Comparison of ENCODE assay signal across 19 mouse cellular contexts in the genomic region with DNA sequence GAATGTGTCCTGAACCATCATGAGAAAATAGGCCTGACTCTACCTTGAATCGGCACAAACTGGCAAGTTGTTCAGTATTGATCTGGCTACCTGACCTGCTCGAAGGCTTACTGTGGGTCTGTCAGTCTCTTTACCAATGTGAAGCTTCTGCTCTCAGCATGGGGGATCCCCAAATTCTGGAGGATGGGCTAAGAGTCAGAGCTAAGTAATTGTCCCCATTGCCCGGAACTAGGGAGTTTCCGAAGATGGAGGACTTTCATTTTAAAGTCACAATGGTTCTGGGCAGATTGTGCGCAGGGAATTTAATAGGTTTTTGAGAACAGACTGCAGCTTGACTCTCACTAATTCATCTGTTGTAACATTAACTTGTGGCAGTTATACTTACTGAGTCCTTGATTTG. TPM values are rescaled to one million over a fixed set of nuclear protein-coding genes. Genes with fewer than 3 reads are reported as not detected.
DNase-seq lines count a peak whose midpoint lies in the region; ATAC-seq lines count a peak whose summit lies in the region.
"Had no signal": no experiment of that assay in that cellular context is flagged by ENCODE, and none has a peak within 500 bp of the region (broad histone marks: within the 10 kb centered on the region; RNA-seq: fewer than 3 reads in every experiment).

No protein-coding gene starts in this region.

- no peak overlapping the region for H3K4me2 ChIP-seq in embryonic facial prominence, embryonic 12.5 days (replicated peaks)
- H3K4me2 ChIP-seq in lung, embryonic 15.5 days: no peak overlapping the region
- no peak overlapping the region for H3K4me2 ChIP-seq in intestine, embryonic 15.5 days (replicated peaks)
- H3K4me2 ChIP-seq: embryonic facial prominence, embryonic 13.5 days; forebrain, embryonic 15.5 days; heart, embryonic 11.5 days; limb, embryonic 15.5 days; midbrain, embryonic 13.5 days; neural tube, embryonic 12.5 days had no signal

- ATAC-seq in embryonic facial prominence, embryonic 12.5 days (ENCODE audit: insufficient number of reproducible peaks, insufficient read depth, low FRiP score, low TSS enrichment): no peak
- no peak for ATAC-seq in lung, embryonic 15.5 days (ENCODE audit: borderline replicate concordance, extremely low read depth, low FRiP score, low TSS enrichment)
- ATAC-seq in intestine, embryonic 15.5 days: peak; percentile 9; the same call in 1 of the 2 replicates
- ATAC-seq: forebrain, embryonic 15.5 days; liver, postnatal 0 days; midbrain, embryonic 13.5 days had no signal

- H3K9me3 ChIP-seq in embryonic facial prominence, embryonic 12.5 days: no peaks in the 10 kb centered on the region
- H3K9me3 ChIP-seq in embryonic facial prominence, embryonic 10.5 days: no peaks in the 10 kb centered on the region
- no peaks in the 10 kb centered on the region for H3K9me3 ChIP-seq in lung, embryonic 15.5 days
- no peaks in the 10 kb centered on the region for H3K9me3 ChIP-seq in intestine, embryonic 15.5 days
- no peaks in the 10 kb centered on the region for H3K9me3 ChIP-seq in midbrain, embryonic 10.5 days (replicated peaks)
- H3K9me3 ChIP-seq: embryonic facial prominence, embryonic 13.5 days; forebrain, embryonic 15.5 days; limb, embryonic 15.5 days; midbrain, embryonic 13.5 days; neural tube, embryonic 12.5 days had no signal

- no peak overlapping the region for H3K4me3 ChIP-seq in embryonic facial prominence, embryonic 12.5 days
- no peak overlapping the region for H3K4me3 ChIP-seq in embryonic facial prominence, embryonic 10.5 days
- no peak overlapping the region for H3K4me3 ChIP-seq in lung, embryonic 15.5 days
- H3K4me3 ChIP-seq in intestine, embryonic 15.5 days (replicated peaks): no peak overlapping the region
- no peak overlapping the region for H3K4me3 ChIP-seq in midbrain, embryonic 10.5 days
- H3K4me3 ChIP-seq: embryonic facial prominence, embryonic 13.5 days; forebrain, embryonic 15.5 days; limb, embryonic 15.5 days; midbrain, embryonic 13.5 days; neural tube, embryonic 12.5 days had no signal

- DNase-seq in embryonic facial prominence, embryonic 10.5 days (ENCODE audit: low spot score): no peak
- no peak for DNase-seq in lung, postnatal 4 days
- DNase-seq in midbrain, embryonic 10.5 days (ENCODE audit: low spot score): no peak
- DNase-seq in adrenal gland, postnatal 25 days: no peak
- no peak for DNase-seq in layer of hippocampus, adult 8-10 months (ENCODE audit: low spot score in 2 of 2)
- DNase-seq: cerebellum, adult 9-11 months; heart, postnatal 10 days; kidney, postnatal 14 days; liver, postnatal 0 days; thymus, postnatal 14 days had no signal

- H3K27ac ChIP-seq in embryonic facial prominence, embryonic 12.5 days: 0 out of 2 replicates have a peak overlapping the region, but pooled peaks have one; percentile 58
- no peak overlapping the region for H3K27ac ChIP-seq in embryonic facial prominence, embryonic 10.5 days (replicated peaks)
- H3K27ac ChIP-seq in lung, embryonic 15.5 days: peak overlapping the region; percentile 67; the same call in 1 of the 2 replicates
- H3K27ac ChIP-seq in intestine, embryonic 15.5 days: peak overlapping the region; percentile 70
- no peak overlapping the region for H3K27ac ChIP-seq in midbrain, embryonic 10.5 days (replicated peaks)
- H3K27ac ChIP-seq: forebrain, embryonic 15.5 days; limb, embryonic 15.5 days; midbrain, embryonic 13.5 days; neural tube, embryonic 12.5 days had no signal

- H3K36me3 ChIP-seq in embryonic facial prominence, embryonic 12.5 days: no peaks in the 10 kb centered on the region
- H3K36me3 ChIP-seq in embryonic facial prominence, embryonic 10.5 days (replicated peaks): no peaks in the 10 kb centered on the region
- no peaks in the 10 kb centered on the region for H3K36me3 ChIP-seq in lung, embryonic 15.5 days
- H3K36me3 ChIP-seq in intestine, embryonic 15.5 days: no peaks in the 10 kb centered on the region
- H3K36me3 ChIP-seq in midbrain, embryonic 10.5 days: no peaks in the 10 kb centered on the region
- H3K36me3 ChIP-seq: embryonic facial prominence, embryonic 13.5 days; forebrain, embryonic 15.5 days; limb, embryonic 15.5 days; midbrain, embryonic 13.5 days; neural tube, embryonic 12.5 days had no signal

- H3K4me1 ChIP-seq in embryonic facial prominence, embryonic 12.5 days: peaks cover 29% of the 10 kb centered on the region
- peaks cover 26% of the 10 kb centered on the region for H3K4me1 ChIP-seq in embryonic facial prominence, embryonic 10.5 days
- H3K4me1 ChIP-seq in lung, embryonic 15.5 days: peaks cover 11% of the 10 kb centered on the region
- peaks cover 15% of the 10 kb centered on the region for H3K4me1 ChIP-seq in intestine, embryonic 15.5 days (replicated peaks)
- peaks cover 2% of the 10 kb centered on the region; the same call in 1 of the 2 replicates for H3K4me1 ChIP-seq in midbrain, embryonic 10.5 days
- H3K4me1 ChIP-seq: forebrain, embryonic 15.5 days; midbrain, embryonic 13.5 days; neural tube, embryonic 12.5 days had no signal

- no peaks in the 10 kb centered on the region for H3K27me3 ChIP-seq in embryonic facial prominence, embryonic 12.5 days
- H3K27me3 ChIP-seq in embryonic facial prominence, embryonic 10.5 days (replicated peaks; ENCODE audit: low read depth, poor library complexity, severe bottlenecking): no peaks in the 10 kb centered on the region
- H3K27me3 ChIP-seq in lung, embryonic 15.5 days: no peaks in the 10 kb centered on the region
- no peaks in the 10 kb centered on the region for H3K27me3 ChIP-seq in intestine, embryonic 15.5 days (replicated peaks)
- H3K27me3 ChIP-seq in midbrain, embryonic 10.5 days (ENCODE audit: low read depth, poor library complexity, severe bottlenecking): no peaks in the 10 kb centered on the region
- H3K27me3 ChIP-seq: embryonic facial prominence, embryonic 13.5 days; forebrain, embryonic 15.5 days; limb, embryonic 15.5 days; midbrain, embryonic 13.5 days; neural tube, embryonic 12.5 days had no signal

- 76% methylated on average over 5 of the region's 5 CpGs for WGBS in embryonic facial prominence, embryonic 12.5 days
- WGBS in embryonic facial prominence, embryonic 10.5 days: 90% methylated on average over 5 of the region's 5 CpGs
- 68% methylated on average over 5 of the region's 5 CpGs for WGBS in lung, embryonic 15.5 days
- WGBS in intestine, embryonic 15.5 days: 76% methylated on average over 5 of the region's 5 CpGs
- WGBS in midbrain, embryonic 10.5 days: 89% methylated on average over 5 of the region's 5 CpGs

- H3K9ac ChIP-seq in embryonic facial prominence, embryonic 12.5 days: no peak overlapping the region
- H3K9ac ChIP-seq in lung, embryonic 15.5 days: no peak overlapping the region
- no peak overlapping the region for H3K9ac ChIP-seq in intestine, embryonic 15.5 days
- H3K9ac ChIP-seq: embryonic facial prominence, embryonic 13.5 days; forebrain, embryonic 15.5 days; limb, embryonic 15.5 days; liver, postnatal 0 days; midbrain, embryonic 13.5 days; neural tube, embryonic 12.5 days had no signal

RNA-seq across cellular contexts. Expression of a gene that starts 56.9 kb away (rescaled TPM):
- 8.5 and 8.6 TPM in 2 replicates for polyA plus RNA-seq in embryonic facial prominence, embryonic 12.5 days (2016; fragmentation: Nextera tagmentation; extraction: Ambion mirVana)
- polyA plus RNA-seq in embryonic facial prominence, embryonic 10.5 days (2016; fragmentation: Nextera tagmentation; extraction: Ambion mirVana): 4.9 TPM in 2 replicates
- polyA plus RNA-seq in lung, embryonic 15.5 days (2015; fragmentation: Nextera tagmentation; extraction: Ambion mirVana): 11.3 and 12.2 TPM in 2 replicates
- polyA plus RNA-seq in intestine, embryonic 15.5 days (2015; fragmentation: Nextera tagmentation; extraction: Ambion mirVana): 31.2 and 36.8 TPM in 2 replicates
- 3.3 and 4.8 TPM in 2 replicates for polyA plus RNA-seq in midbrain, embryonic 10.5 days (2016; fragmentation: Nextera tagmentation; extraction: Ambion mirVana)
- total RNA-seq in adrenal gland, postnatal 25 days (2021): 12.9 and 13.0 TPM in 2 replicates
- 1 to 10 TPM; 4.5 to 6.0 (median 5.7) TPM for total RNA-seq in layer of hippocampus, adult 8-10 months (2022)

Comparison
In these comparisons a context has a peak if more than half of its experiments do, and no peak if none do; other contexts are left out.
1. H3K27ac ChIP-seq: peak in embryonic facial prominence, embryonic 12.5 days (single experiment), lung, embryonic 15.5 days (single experiment) and intestine, embryonic 15.5 days (single experiment); none in embryonic facial prominence, embryonic 10.5 days (single experiment) and midbrain, embryonic 10.5 days (single experiment).